Mouse (Mus musculus): ENCODE measurements around the gene Vstm4. TPM values are rescaled to one million over a fixed set of nuclear protein-coding genes. Genes with fewer than 3 reads are reported as not detected.

The Vstm4 gene
- polyA plus RNA-seq, 1 experiment from 2014 or later, result 4.2 TPM

GRCm38 (mm10) chr14:32917919-32918318 lies 61.4 kb downstream of the Vstm4 start:
- H3K36me3 ChIP-seq (replicated peaks; ENCODE audit: control insufficient read depth, insufficient read depth, low read depth, low read length), result no peaks in the 10 kb centered on the region
- no peaks in the 10 kb centered on the region for H3K4me1 ChIP-seq (ENCODE audit: control insufficient read depth, insufficient read depth, low read length)
- H3K27me3 ChIP-seq (ENCODE audit: control insufficient read depth, insufficient read depth, low read length), result no peaks in the 10 kb centered on the region
- H3K4me2 ChIP-seq (ENCODE audit: low read depth, low read length), result no peak overlapping the region
- WGBS, result 97% methylated on average over 1 of the region's 1 CpGs
- no peak overlapping the region for H3K27ac ChIP-seq (replicated peaks; ENCODE audit: low read depth, low read length)
- H3K4me3 ChIP-seq (ENCODE audit: low read depth, low read length), result no peak overlapping the region
- ATAC-seq (replicated peaks; ENCODE audit: insufficient number of reproducible peaks, low FRiP score, low TSS enrichment, low read depth), result no peak
- no peak overlapping the region for H3K9ac ChIP-seq (replicated peaks; ENCODE audit: low read length)
- H3K9me3 ChIP-seq (replicated peaks; ENCODE audit: control insufficient read depth, low read length), result no peaks in the 10 kb centered on the region
- no peak for DNase-seq (ENCODE audit: low spot score)

- no peak overlapping the region for H3K27ac ChIP-seq (replicated peaks; ENCODE audit: low read depth, low read length)
- no peak for ATAC-seq (replicated peaks; ENCODE audit: insufficient number of reproducible peaks, low FRiP score, low TSS enrichment, low read depth)
- no peak for DNase-seq (ENCODE audit: low spot score)
- no peak overlapping the region for H3K4me2 ChIP-seq (ENCODE audit: low read depth, low read length)
- H3K4me1 ChIP-seq (ENCODE audit: control insufficient read depth, insufficient read depth, low read length), result no peaks in the 10 kb centered on the region; the same call in 1 of the 2 replicates
- no peaks in the 10 kb centered on the region for H3K36me3 ChIP-seq (replicated peaks; ENCODE audit: control insufficient read depth, insufficient read depth, low read depth, low read length)
- 84% methylated on average over 9 of the region's 9 CpGs for WGBS
- H3K27me3 ChIP-seq (ENCODE audit: control insufficient read depth, insufficient read depth, low read length), result no peaks in the 10 kb centered on the region
- no peak overlapping the region for H3K9ac ChIP-seq (replicated peaks; ENCODE audit: low read length)
- H3K4me3 ChIP-seq (ENCODE audit: low read depth, low read length), result no peak overlapping the region
- no peaks in the 10 kb centered on the region for H3K9me3 ChIP-seq (replicated peaks; ENCODE audit: control insufficient read depth, low read length)
Observed at GRCm38 (mm10) chr14:32923871-32924270, 67.3 kb downstream of the Vstm4 start.

- Histone ChIP-seq H3K4me2 (ENCODE audit: low read depth, low read length) (no peak overlapping the region), H3K9me3 (replicated peaks; ENCODE audit: control insufficient read depth, low read length) (no peaks in the 10 kb centered on the region), H3K27ac (replicated peaks; ENCODE audit: low read depth, low read length) (no peak overlapping the region), H3K9ac (replicated peaks; ENCODE audit: low read length) (no peak overlapping the region), H3K4me1 (ENCODE audit: control insufficient read depth, insufficient read depth, low read length) (no peaks in the 10 kb centered on the region), H3K27me3 (ENCODE audit: control insufficient read depth, insufficient read depth, low read length) (no peaks in the 10 kb centered on the region), H3K36me3 (replicated peaks; ENCODE audit: control insufficient read depth, insufficient read depth, low read depth, low read length) (no peaks in the 10 kb centered on the region), H3K4me3 (ENCODE audit: low read depth, low read length) (no peak overlapping the region)
- ATAC-seq (replicated peaks; ENCODE audit: insufficient number of reproducible peaks, low FRiP score, low TSS enrichment, low read depth) (no peak), DNase-seq (ENCODE audit: low spot score) (no peak)
- WGBS, result 88% methylated on average over 10 of the region's 10 CpGs
Observed at GRCm38 (mm10) chr14:32931709-32932108, 75.2 kb downstream of the Vstm4 start.

DNA sequence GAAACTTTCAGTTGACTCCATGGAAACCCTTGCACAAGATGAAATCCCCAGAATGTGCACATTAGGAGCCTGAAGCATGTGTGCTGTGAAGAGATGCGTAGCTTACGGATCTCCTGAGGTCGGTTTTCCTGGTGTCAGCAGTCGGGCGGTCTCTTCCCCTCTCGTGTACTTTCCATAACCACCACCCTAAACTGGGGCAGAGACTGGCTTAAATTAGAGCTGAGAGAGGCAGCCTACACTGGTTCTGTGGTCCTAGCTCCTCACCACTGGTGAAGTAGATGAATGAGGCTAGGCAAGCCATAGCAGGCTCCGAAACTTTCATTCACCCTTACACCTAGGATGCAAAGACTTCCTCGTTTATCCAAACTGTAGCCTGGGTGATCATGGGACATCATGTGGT lies 75.7 kb downstream of the Vstm4 start:
- Histone ChIP-seq H3K4me3 (ENCODE audit: low read depth, low read length) (no peak overlapping the region), H3K27me3 (ENCODE audit: control insufficient read depth, insufficient read depth, low read length) (no peaks in the 10 kb centered on the region), H3K27ac (replicated peaks; ENCODE audit: low read depth, low read length) (no peak overlapping the region), H3K36me3 (replicated peaks; ENCODE audit: control insufficient read depth, insufficient read depth, low read depth, low read length) (no peaks in the 10 kb centered on the region), H3K9ac (replicated peaks; ENCODE audit: low read length) (no peak overlapping the region), H3K4me2 (ENCODE audit: low read depth, low read length) (no peak overlapping the region), H3K9me3 (replicated peaks; ENCODE audit: control insufficient read depth, low read length) (no peaks in the 10 kb centered on the region), H3K4me1 (ENCODE audit: control insufficient read depth, insufficient read depth, low read length) (no peaks in the 10 kb centered on the region)
- ATAC-seq (replicated peaks; ENCODE audit: insufficient number of reproducible peaks, low FRiP score, low TSS enrichment, low read depth) (no peak), DNase-seq (ENCODE audit: low spot score) (no peak)
- 84% methylated on average over 8 of the region's 8 CpGs for WGBS

DNA sequence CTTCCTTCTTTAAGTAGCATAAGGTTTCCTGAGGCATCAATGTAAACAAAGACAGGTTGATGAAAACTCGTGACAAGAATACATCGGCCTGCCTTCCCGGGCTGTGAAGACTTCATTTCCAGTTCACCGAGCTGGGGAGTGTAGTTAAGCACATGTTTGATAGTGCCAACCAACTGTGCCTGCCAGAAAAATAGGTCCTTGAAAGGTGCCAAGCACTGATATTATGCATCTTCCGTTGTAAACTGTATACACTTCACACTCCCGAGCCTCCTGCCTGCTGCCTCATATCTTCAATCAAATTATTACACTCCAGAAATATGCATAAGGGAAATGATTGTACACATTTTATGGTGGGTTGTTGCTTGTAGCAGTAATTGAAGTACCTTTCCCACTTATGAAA lies 77.5 kb downstream of the Vstm4 start:
- Histone ChIP-seq H3K9ac (replicated peaks; ENCODE audit: low read length) (no peak overlapping the region), H3K4me1 (ENCODE audit: control insufficient read depth, insufficient read depth, low read length) (no peaks in the 10 kb centered on the region), H3K27me3 (ENCODE audit: control insufficient read depth, insufficient read depth, low read length) (no peaks in the 10 kb centered on the region), H3K27ac (replicated peaks; ENCODE audit: low read depth, low read length) (no peak overlapping the region), H3K36me3 (replicated peaks; ENCODE audit: control insufficient read depth, insufficient read depth, low read depth, low read length) (no peaks in the 10 kb centered on the region), H3K4me2 (ENCODE audit: low read depth, low read length) (no peak overlapping the region), H3K4me3 (ENCODE audit: low read depth, low read length) (no peak overlapping the region), H3K9me3 (replicated peaks; ENCODE audit: control insufficient read depth, low read length) (no peaks in the 10 kb centered on the region)
- no peak for ATAC-seq (replicated peaks; ENCODE audit: insufficient number of reproducible peaks, low FRiP score, low TSS enrichment, low read depth)
- no peak for DNase-seq (ENCODE audit: low spot score)
- 85% methylated on average over 6 of the region's 6 CpGs for WGBS

DNA sequence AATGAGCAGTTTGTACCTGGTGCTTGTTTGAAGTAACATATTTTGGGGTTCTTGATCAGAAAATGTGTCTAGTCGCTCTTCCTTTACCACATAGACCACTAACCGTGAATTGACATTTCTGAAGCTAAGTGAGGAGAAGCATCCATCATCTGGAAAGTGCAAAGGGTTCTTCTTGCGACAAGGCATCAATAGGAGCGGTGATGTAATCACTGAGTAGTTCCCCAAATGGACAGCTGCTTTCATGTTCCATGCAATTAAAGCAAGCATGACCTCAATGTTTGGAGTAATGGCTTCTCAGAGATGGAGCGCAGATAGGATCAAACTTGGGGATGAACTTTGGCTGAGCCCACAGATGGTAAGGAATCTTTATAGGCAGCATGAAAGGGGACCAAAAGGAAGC lies 82.7 kb downstream of the Vstm4 start:
- ATAC-seq (replicated peaks; ENCODE audit: insufficient number of reproducible peaks, low FRiP score, low TSS enrichment, low read depth) (no peak), DNase-seq (ENCODE audit: low spot score) (no peak)
- 85% methylated on average over 5 of the region's 5 CpGs for WGBS
- no peak overlapping the region for H3K4me2 ChIP-seq (ENCODE audit: low read depth, low read length)
- H3K9me3 ChIP-seq (replicated peaks; ENCODE audit: control insufficient read depth, low read length), result no peaks in the 10 kb centered on the region
- H3K4me3 ChIP-seq (ENCODE audit: low read depth, low read length), result no peak overlapping the region
- H3K36me3 ChIP-seq (replicated peaks; ENCODE audit: control insufficient read depth, insufficient read depth, low read depth, low read length), result no peaks in the 10 kb centered on the region
- no peak overlapping the region for H3K27ac ChIP-seq (replicated peaks; ENCODE audit: low read depth, low read length)
- H3K4me1 ChIP-seq (ENCODE audit: control insufficient read depth, insufficient read depth, low read length), result no peaks in the 10 kb centered on the region
- no peaks in the 10 kb centered on the region for H3K27me3 ChIP-seq (ENCODE audit: control insufficient read depth, insufficient read depth, low read length)
- H3K9ac ChIP-seq (replicated peaks; ENCODE audit: low read length), result no peak overlapping the region

DNA sequence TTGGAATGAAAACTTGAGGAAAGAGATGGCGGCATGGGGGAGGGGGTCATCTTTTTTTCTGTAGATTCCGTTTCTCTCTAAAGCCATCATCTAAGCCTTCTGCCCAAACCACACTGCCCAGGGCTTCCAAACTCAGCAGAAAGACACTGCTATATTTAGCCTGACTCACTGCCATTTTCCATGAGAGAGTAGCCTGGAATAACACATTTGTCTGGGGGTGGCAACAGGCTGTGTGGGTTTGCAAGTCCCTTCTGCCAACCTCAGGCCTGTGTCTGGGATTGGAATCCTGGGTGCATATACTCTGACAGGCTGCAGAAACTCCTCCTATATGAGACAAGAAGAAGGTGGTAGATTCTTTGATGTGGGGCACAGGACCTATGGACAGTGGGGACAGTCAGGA lies 91.0 kb downstream of the Vstm4 start:
- Histone ChIP-seq H3K9ac (replicated peaks; ENCODE audit: low read length) (no peak overlapping the region), H3K27me3 (ENCODE audit: control insufficient read depth, insufficient read depth, low read length) (no peaks in the 10 kb centered on the region), H3K36me3 (replicated peaks; ENCODE audit: control insufficient read depth, insufficient read depth, low read depth, low read length) (no peaks in the 10 kb centered on the region)

DNA sequence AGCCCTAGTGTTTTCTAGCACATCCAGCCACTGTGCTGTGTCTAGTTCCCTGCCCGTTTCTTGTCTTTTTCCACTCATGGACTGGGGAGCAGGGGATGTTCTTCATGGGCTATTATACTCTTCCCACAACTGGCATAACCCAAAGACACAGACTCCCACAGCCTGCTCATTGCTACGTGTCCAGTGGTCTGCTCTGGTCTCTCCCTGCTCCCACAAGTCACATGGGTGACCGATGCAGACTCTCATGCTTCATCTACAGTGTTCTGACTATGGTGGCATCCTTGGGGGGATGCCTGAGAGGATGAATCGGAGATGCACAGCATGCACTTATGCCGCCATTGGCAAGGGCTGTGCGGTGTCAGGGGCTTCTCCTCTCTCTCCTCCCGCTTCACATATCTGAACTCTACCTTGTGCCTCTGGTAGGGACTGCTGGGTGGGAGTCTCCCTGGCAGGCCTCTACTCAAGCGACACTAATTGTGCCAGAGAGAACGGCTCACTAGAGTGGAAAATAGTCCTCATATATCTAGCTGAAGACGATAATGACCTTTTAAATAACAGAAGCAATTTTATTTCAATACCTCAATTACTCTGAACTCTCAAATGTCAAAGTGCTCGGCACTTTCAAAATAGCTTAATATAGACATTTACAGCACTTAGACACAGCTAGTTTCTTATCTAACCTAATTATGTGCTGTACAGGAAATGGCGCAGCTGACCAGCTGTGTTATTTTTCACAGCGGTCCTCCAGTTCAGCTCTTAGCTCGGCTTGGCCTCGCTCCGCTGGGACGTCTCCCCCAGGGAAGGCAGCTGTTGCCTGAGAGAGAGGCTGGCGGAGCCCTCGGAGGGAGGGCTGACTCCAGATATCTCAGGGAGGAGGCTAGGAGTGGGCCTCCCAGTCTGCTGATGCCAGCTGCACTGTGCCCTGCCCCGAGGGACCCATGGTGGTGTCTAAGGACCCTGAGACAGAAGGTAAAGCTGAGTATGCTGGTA lies 94.1 kb downstream of the Vstm4 start:
- Histone ChIP-seq H3K9me3 (replicated peaks; ENCODE audit: control insufficient read depth, low read length) (no peaks in the 10 kb centered on the region), H3K4me3 (ENCODE audit: low read depth, low read length) (no peak overlapping the region), H3K36me3 (replicated peaks; ENCODE audit: control insufficient read depth, insufficient read depth, low read depth, low read length) (no peaks in the 10 kb centered on the region), H3K4me1 (ENCODE audit: control insufficient read depth, insufficient read depth, low read length) (no peaks in the 10 kb centered on the region), H3K4me2 (ENCODE audit: low read depth, low read length) (no peak overlapping the region), H3K27ac (replicated peaks; ENCODE audit: low read depth, low read length) (no peak overlapping the region), H3K9ac (replicated peaks; ENCODE audit: low read length) (no peak overlapping the region), H3K27me3 (ENCODE audit: control insufficient read depth, insufficient read depth, low read length) (no peaks in the 10 kb centered on the region)
- peak; percentile 61 for DNase-seq (ENCODE audit: low spot score)
- peak; percentile 80 for ATAC-seq (replicated peaks; ENCODE audit: insufficient number of reproducible peaks, low FRiP score, low TSS enrichment, low read depth)
- WGBS, result 49% methylated on average over 20 of the region's 20 CpGs

More for the DNA sequence above, 91.0 kb downstream of the Vstm4 start:
- WGBS, result 89% methylated on average over 2 of the region's 2 CpGs
- ATAC-seq (replicated peaks; ENCODE audit: insufficient number of reproducible peaks, low FRiP score, low TSS enrichment, low read depth) (no peak), DNase-seq (ENCODE audit: low spot score) (no peak)
- no peak overlapping the region for H3K4me3 ChIP-seq (ENCODE audit: low read depth, low read length)
- no peaks in the 10 kb centered on the region for H3K4me1 ChIP-seq (ENCODE audit: control insufficient read depth, insufficient read depth, low read length)
- H3K4me2 ChIP-seq (ENCODE audit: low read depth, low read length), result no peak overlapping the region
- H3K9me3 ChIP-seq (replicated peaks; ENCODE audit: control insufficient read depth, low read length), result no peaks in the 10 kb centered on the region
- no peak overlapping the region for H3K27ac ChIP-seq (replicated peaks; ENCODE audit: low read depth, low read length)

Data from embryonic facial prominence, embryonic 11.5 days (tissue).